Mouse (Mus musculus) lung, embryonic 16.5 days (tissue): ENCODE data around the gene Gm10300. TPM values are rescaled to one million over a fixed set of nuclear protein-coding genes. Genes with fewer than 3 reads are reported as not detected.

Source experiments
- ATAC-seq: fragments of 200-750 bp; cut with Nextera tagmentation; 2 replicates; pipeline ENCODE4 v1.8.0; 2017; ENCODE audit warnings: low read depth, mild to moderate bottlenecking, moderate library complexity
- H3K27ac ChIP-seq: fragments of 300-500 bp; sonication (generic); 2 replicates; pipeline ENCODE4 v1.5.1; 2014; ENCODE audit warnings: mild to moderate bottlenecking, control low read depth, low read length
- H3K27me3 ChIP-seq: fragments of 300-500 bp; sonication (generic); 2 replicates; pipeline ENCODE4 v1.6.1; 2014; ENCODE audit warnings: low read depth, low read length, mixed read lengths; ENCODE audit not compliant: control insufficient read depth, insufficient read depth
- H3K36me3 ChIP-seq: fragments of 300-500 bp; sonication (generic); 2 replicates; pipeline ENCODE4 v1.6.1; 2014; ENCODE audit warnings: low read length; ENCODE audit not compliant: control insufficient read depth, insufficient read depth
- H3K4me1 ChIP-seq: fragments of 300-500 bp; sonication (generic); replicated peaks from 2 replicates; pipeline ENCODE4 v1.6.1; 2014; ENCODE audit warnings: low read length, mixed read lengths; ENCODE audit not compliant: control insufficient read depth, insufficient read depth
- H3K4me2 ChIP-seq: fragments of 300-500 bp; sonication (generic); 2 replicates; pipeline ENCODE4 v1.6.1; 2014; ENCODE audit warnings: low read depth, low read length, control low read depth
- H3K4me3 ChIP-seq: fragments of 300-500 bp; sonication (generic); 2 replicates; pipeline ENCODE4 v1.5.1; 2014; ENCODE audit warnings: mild to moderate bottlenecking, low read length, control low read depth
- H3K9ac ChIP-seq: fragments of 300-500 bp; sonication (generic); 2 replicates; pipeline ENCODE4 v1.6.1; 2014; ENCODE audit warnings: low read length, control low read depth
- H3K9me3 ChIP-seq: fragments of 300-500 bp; sonication (generic); 2 replicates; pipeline ENCODE4 v1.6.1; 2016; ENCODE audit warnings: low read length; ENCODE audit not compliant: control insufficient read depth
- WGBS: fragments of 180-500 bp; shearing (Covaris S2); extraction: QIAGEN DNeasy Blood & Tissue Kit; methylation state at CpG from one replicate; pipeline ENCODE4 v1.1.7; 2014; 5-methylcytosine and 5-hydroxymethylcytosine counted together
- polyA plus RNA-seq: library from polyadenylated mRNA; unstranded; fragments of >200 nt; fragmentation: Nextera tagmentation; extraction: Ambion mirVana; gene quantifications from 2 replicates; pipeline ENCODE4 v1.2.1, GENCODE M21; 2015

The Gm10300 gene
- polyA plus RNA-seq, 1 experiment from 2014 or later = 0.10 TPM

DNA sequence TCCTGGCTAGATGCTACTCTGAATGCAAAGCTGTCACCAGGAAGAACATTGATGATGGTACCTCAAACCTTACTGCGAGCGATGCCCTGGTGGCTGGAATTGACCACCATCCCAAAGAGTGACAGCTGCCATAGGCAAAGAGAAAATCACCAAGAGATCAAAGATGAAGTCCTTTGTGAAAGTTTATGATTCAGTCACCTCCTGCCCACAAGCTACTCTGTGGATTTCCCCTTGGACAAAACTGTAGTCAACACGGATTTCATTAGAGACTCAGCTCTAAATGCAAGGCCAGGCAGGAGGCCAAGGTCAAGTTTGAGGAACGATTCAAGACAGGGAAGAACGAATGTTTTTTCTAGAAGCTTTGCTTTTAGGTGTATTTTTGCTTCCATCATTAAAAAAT, 19.4 kb downstream of the Gm10300 start:
- Histone ChIP-seq H3K4me2 (no peak overlapping the region), H3K4me3 (no peak overlapping the region), H3K27ac (no peak overlapping the region), H3K27me3 (no peaks in the 10 kb centered on the region), H3K9me3 (no peaks in the 10 kb centered on the region), H3K9ac (no peak overlapping the region), H3K36me3 (no peaks in the 10 kb centered on the region), H3K4me1 (no peaks in the 10 kb centered on the region)
- WGBS = 81% methylated on average over 5 of the region's 5 CpGs
- ATAC-seq = no peak

DNA sequence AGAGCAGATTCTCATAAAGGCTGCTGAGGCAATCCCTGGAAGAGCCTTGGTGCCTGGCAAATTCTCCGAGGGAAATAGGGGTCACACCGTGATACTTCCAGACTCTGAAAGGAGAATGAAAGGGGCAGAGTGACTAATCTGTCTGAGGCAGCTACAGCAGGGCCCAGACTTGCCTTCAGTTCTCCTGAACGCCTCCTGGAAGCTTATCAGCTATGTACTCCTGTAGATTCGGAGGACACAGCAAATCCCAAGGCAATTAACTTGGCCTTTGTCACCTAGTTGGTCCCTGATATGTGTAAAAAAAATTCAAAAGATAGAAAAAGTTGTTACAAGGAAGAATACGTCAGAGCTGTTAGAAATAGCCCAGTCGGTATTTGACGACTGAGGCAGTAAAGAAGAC, 20.5 kb downstream of the Gm10300 start:
- H3K36me3 ChIP-seq = no peaks in the 10 kb centered on the region
- no peak overlapping the region for H3K27ac ChIP-seq
- no peak overlapping the region for H3K4me3 ChIP-seq
- H3K9ac ChIP-seq = no peak overlapping the region
- WGBS = 62% methylated on average over 7 of the region's 7 CpGs
- peaks cover 3% of the 10 kb centered on the region for H3K4me1 ChIP-seq
- no peaks in the 10 kb centered on the region for H3K27me3 ChIP-seq
- ATAC-seq = no peak
- H3K4me2 ChIP-seq = no peak overlapping the region
- H3K9me3 ChIP-seq = no peaks in the 10 kb centered on the region

DNA sequence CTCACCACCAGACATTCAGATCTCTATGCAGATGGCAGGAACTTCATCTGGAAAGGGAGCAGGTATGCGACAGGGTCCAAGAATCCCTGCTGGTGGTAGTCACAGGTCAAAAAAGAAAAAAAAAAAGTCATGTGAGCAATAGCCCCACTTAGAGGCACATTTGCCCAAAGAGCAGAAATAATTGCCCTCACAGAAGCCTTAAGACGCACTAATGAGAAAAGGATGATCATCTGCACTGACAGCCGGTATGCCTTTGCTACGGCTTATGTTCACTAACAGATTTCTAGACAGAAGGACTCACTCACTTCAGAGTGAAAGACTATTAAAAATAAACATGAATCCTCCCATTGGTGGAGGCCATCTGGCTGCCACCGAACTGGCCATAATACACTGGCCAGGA, 25.1 kb downstream of the Gm10300 start:
- 54% methylated on average over 5 of the region's 5 CpGs for WGBS
- H3K9ac ChIP-seq = no peak overlapping the region
- no peak overlapping the region for H3K4me2 ChIP-seq
- H3K9me3 ChIP-seq = no peaks in the 10 kb centered on the region
- no peak overlapping the region for H3K4me3 ChIP-seq
- no peak for ATAC-seq
- H3K36me3 ChIP-seq = no peaks in the 10 kb centered on the region
- H3K27me3 ChIP-seq = no peaks in the 10 kb centered on the region
- H3K27ac ChIP-seq = no peak overlapping the region
- H3K4me1 ChIP-seq = peaks cover 3% of the 10 kb centered on the region

DNA sequence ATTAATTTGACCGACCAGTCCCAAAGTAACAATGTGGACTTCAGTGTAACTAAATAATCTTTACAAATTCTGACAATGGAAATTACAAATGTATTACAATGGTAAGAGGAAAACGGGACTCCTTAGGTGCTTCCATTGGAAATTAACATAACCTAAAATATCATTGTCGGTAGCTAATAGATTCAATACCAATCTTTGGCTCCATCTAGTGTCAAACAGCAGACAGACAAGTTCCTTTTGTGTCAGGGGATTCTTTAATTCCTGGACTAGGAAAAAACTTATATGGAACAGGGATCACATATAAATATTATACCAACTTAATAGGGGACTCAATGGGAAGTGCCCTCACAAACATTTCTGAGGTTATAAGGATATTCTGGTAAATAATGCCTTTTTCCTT, 26.7 kb downstream of the Gm10300 start:
- Histone ChIP-seq H3K36me3 (no peaks in the 10 kb centered on the region), H3K4me2 (no peak overlapping the region), H3K4me1 (peaks cover 3% of the 10 kb centered on the region), H3K9ac (no peak overlapping the region), H3K9me3 (no peaks in the 10 kb centered on the region), H3K4me3 (no peak overlapping the region), H3K27ac (no peak overlapping the region), H3K27me3 (no peaks in the 10 kb centered on the region)
- ATAC-seq = no peak
- 21% methylated on average over 3 of the region's 3 CpGs for WGBS

DNA sequence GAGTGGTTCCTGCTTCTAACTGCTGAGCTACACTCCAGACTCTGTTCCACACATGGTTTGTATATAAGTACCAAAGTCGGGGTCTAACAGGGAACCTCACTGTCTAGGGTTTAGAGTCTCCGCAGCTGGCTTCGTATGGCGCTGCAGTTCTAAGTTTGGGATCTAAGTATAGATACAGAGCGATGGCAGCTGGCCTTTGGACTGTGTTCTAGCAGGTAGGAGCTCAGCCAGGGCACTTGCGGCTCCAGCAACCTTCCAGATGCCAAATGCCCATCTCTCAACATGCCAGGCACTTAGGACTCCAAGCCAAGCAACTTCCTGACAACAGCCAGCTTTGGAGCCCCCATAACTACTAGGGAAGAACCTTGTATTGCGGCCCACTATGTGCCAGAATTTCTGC, 33.7 kb downstream of the Gm10300 start:
- no peak for ATAC-seq
- H3K4me1 ChIP-seq = no peaks in the 10 kb centered on the region
- WGBS = 89% methylated on average over 7 of the region's 7 CpGs
- H3K27me3 ChIP-seq = no peaks in the 10 kb centered on the region
- no peak overlapping the region for H3K27ac ChIP-seq
- H3K4me2 ChIP-seq = no peak overlapping the region
- H3K36me3 ChIP-seq = no peaks in the 10 kb centered on the region
- H3K9ac ChIP-seq = no peak overlapping the region
- no peaks in the 10 kb centered on the region for H3K9me3 ChIP-seq
- no peak overlapping the region for H3K4me3 ChIP-seq

DNA sequence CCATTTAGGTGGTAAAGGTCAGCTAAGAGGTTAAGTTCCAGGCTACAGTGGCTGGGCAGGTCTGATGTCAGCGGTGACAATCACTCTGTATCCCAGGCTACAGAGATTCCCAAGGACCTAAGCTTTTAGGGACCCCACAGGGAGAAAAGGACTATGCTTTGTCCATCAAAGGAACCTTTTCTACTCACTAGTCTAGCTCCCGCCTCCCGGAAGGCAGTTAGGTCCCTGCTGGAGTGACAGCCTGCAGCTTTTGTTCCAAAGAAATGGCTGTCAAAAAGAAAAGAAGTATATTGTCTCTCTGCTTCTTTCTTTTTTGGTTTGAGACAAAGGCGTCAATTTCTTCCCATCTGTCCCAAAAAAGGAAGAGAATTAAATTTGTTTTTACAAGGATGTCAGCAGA, 36.7 kb downstream of the Gm10300 start:
- 64% methylated on average over 4 of the region's 4 CpGs for WGBS
- Histone ChIP-seq H3K9me3 (no peaks in the 10 kb centered on the region), H3K4me1 (no peaks in the 10 kb centered on the region), H3K27ac (no peak overlapping the region), H3K4me2 (no peak overlapping the region), H3K9ac (no peak overlapping the region), H3K27me3 (no peaks in the 10 kb centered on the region), H3K4me3 (no peak overlapping the region), H3K36me3 (no peaks in the 10 kb centered on the region)
- no peak for ATAC-seq

DNA sequence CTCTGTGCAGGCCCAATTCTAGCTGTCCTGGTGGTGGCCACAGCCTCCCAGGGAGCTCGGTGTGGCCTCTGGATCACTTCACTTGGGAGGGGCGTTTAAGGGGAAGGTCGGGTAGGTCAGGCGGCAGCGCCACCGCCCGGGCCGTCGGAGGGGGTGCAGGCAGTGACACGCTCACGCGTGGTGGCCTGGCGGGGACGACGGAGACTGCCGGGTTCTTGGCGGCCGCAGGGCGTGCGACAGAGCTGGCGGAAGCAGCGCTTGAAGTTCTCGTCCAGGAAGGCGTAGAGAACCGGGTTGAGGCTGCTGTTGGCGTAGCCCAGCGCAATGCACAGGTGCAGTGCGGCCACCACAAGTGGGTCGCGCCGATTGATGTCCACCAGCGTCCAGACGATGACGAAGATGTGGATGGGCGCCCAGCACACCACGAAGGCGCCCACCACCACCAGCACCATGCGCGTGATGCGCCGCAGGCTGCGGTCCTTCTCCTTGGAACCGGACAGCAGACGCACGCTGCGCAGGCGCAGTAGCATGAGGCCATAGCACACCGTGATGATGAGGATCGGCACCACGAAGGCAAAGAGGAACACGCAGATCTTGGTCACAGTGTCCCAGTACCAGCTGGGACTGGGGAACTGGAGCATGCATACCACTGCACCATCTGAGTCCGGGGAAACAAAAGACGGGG, 39.1 kb downstream of the Gm10300 start:
- Histone ChIP-seq H3K4me2 (peak overlapping the region; percentile 49), H3K4me1 (no peaks in the 10 kb centered on the region), H3K36me3 (no peaks in the 10 kb centered on the region), H3K27ac (no peak overlapping the region), H3K9ac (no peak overlapping the region), H3K4me3 (peak overlapping the region; percentile 35), H3K27me3 (no peaks in the 10 kb centered on the region), H3K9me3 (no peaks in the 10 kb centered on the region)
- WGBS = 36% methylated on average over 53 of the region's 53 CpGs
- peak; percentile 5; the same call in 1 of the 2 replicates for ATAC-seq

DNA sequence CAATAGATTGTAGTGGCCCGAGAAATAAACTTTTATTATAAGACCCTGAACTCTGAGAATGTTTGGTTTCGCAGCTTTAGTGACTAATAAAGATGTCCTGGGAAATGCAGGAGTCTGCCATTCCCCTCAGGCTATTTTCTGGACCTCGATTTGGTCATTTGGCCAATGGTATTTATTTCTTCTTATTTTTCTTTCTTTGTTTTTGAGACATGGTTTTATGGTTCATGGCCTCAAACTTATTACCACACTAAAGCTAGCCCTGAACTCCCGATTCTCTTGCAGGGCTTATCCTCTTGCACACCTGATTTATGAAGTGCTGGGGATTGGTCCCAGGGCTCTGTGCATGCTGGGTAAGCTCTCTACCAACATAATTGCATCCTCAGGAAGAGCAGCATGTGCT, 41.8 kb downstream of the Gm10300 start:
- Histone ChIP-seq H3K36me3 (no peaks in the 10 kb centered on the region), H3K27me3 (no peaks in the 10 kb centered on the region), H3K27ac (no peak overlapping the region), H3K4me1 (no peaks in the 10 kb centered on the region), H3K4me3 (no peak overlapping the region), H3K9ac (no peak overlapping the region), H3K4me2 (no peak overlapping the region), H3K9me3 (no peaks in the 10 kb centered on the region)
- 71% methylated on average over 4 of the region's 4 CpGs for WGBS
- ATAC-seq = no peak

DNA sequence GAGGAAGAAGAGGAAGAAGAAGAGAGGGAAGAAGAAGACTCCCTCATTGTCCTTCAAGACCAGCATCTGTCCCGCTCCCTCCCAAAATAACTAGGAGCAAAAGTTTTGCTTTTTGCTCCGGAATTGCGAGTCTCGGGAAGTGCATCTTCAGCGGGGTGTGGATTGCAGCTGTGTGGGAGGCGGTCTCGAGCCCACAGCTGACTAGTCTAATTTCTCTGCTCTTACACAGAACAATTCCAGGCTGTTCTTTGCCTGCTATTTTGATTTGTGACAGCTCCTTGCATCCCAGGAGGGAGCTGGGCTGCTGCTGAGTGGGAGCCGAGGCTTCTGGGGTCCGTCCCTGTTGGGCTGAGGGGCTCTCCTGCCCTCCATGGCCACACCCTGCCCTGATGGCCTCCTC, 45.1 kb downstream of the Gm10300 start:
- H3K9ac ChIP-seq = no peak overlapping the region
- H3K4me3 ChIP-seq = no peak overlapping the region
- H3K4me2 ChIP-seq = no peak overlapping the region
- no peak for ATAC-seq
- H3K27me3 ChIP-seq = no peaks in the 10 kb centered on the region
- WGBS = 65% methylated on average over 9 of the region's 9 CpGs
- no peaks in the 10 kb centered on the region for H3K36me3 ChIP-seq
- no peaks in the 10 kb centered on the region for H3K9me3 ChIP-seq
- no peaks in the 10 kb centered on the region for H3K4me1 ChIP-seq
- no peak overlapping the region for H3K27ac ChIP-seq

DNA sequence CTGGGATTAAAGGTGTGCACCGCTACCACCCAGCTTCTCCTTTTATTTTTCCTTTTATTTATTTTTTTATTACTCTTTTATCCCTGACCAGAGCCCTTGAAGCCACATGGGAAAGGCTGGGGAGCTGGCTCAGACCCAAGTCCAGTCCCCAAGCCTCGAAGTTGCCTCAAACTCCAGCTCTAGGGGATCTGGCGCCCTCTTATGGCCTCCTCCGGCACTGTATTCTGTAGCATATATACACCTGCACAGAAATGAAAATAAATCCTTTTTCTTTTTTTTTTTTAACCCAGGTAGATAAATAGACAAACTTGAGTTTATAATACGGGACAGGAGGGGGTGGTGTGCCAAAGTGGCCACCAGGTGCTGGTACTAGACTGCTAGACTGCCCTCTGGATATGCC, 47.2 kb downstream of the Gm10300 start:
- Histone ChIP-seq H3K4me2 (no peak overlapping the region), H3K36me3 (no peaks in the 10 kb centered on the region), H3K4me1 (no peaks in the 10 kb centered on the region), H3K9me3 (no peaks in the 10 kb centered on the region), H3K9ac (no peak overlapping the region), H3K27ac (no peak overlapping the region), H3K4me3 (no peak overlapping the region), H3K27me3 (no peaks in the 10 kb centered on the region)
- ATAC-seq = no peak
- WGBS = 76% methylated on average over 5 of the region's 5 CpGs
